Mouse (Mus musculus): Measurements from ENCODE around the gene Col28a1.

Col28a1 gene

GRCm38 (mm10) chr6:8118577-8118976 lies 73.8 kb downstream of the Col28a1 start:
- DNase-seq (ENCODE audit: low spot score), result no peak

- DNase-seq (ENCODE audit: low spot score), result no peak
Measured at GRCm38 (mm10) chr6:8105870-8106706, 86.3 kb downstream of the Col28a1 start.

GRCm38 (mm10) chr6:8101224-8101623 lies 91.2 kb downstream of the Col28a1 start:
- DNase-seq (ENCODE audit: low spot score), result no peak

- no peak for DNase-seq (ENCODE audit: low spot score)
Measured at GRCm38 (mm10) chr6:8095856-8096255, 96.6 kb downstream of the Col28a1 start.

DNA sequence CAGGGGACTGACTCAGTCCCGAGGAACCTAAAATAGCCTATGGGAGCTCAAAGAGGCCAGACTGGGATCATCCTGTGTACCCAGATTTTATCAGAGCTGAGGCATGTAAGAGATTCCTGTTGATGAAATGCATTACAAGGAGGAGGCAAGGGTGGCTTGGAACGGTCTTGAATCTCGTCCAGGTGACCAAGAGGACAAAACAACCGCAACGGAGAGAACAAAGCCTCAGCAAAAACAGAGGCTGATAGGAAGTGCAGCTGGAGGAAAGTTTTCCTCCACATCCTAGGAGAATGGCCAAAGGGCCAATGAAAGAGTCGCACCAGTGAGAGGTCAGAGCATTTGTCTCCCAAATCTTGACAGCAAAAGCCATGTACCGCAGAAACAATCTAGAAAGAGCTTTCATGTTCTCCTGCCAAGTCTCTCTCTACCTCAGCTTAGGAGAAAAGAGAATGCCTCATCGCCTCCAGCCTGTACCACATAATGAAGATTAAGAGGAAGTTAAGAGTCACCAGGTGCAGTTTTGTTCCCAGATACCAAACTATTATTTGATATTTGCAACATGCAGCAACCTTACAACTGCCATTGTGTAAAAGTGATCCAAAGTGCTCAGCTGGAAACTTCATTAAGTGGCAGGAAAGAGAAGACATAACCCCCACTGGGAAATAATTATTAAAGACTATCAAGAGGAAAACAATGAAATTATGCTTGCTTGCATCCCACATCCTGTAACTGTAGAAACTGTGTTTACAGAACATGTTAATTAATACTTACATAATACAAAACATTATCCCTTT lies 98.1 kb downstream of the Col28a1 start:
- DNase-seq (ENCODE audit: low spot score), result no peak

DNA sequence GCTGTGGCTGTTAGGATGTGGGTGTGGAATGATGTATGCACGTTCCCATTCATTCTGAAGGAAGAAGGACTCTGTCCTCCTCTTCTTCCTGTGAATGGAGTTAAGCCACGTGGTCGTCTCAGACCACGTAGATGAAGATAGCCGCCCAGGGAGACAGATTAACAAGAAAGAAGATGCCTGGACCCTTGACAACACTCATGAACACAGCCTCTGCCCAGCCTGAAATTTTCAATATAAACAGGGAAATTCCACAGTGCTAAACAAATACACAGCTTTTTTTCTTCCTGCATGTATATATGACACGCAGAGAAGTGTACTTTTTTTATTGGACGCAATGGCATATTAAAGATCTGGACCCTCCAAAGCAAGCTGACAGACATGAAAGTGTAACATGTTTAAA lies 98.9 kb downstream of the Col28a1 start:
- DNase-seq (ENCODE audit: low spot score), result no peak

- peak; percentile 20 for DNase-seq (ENCODE audit: low spot score)
Measured at GRCm38 (mm10) chr6:8086847-8087246, 105.6 kb downstream of the Col28a1 start.

- DNase-seq (ENCODE audit: low spot score), result no peak
Measured at GRCm38 (mm10) chr6:8084806-8085205, 107.6 kb downstream of the Col28a1 start.

GRCm38 (mm10) chr6:8083196-8083595 lies 109.2 kb downstream of the Col28a1 start:
- no peak for DNase-seq (ENCODE audit: low spot score)

GRCm38 (mm10) chr6:8077572-8078146 lies 114.8 kb downstream of the Col28a1 start:
- no peak for DNase-seq (ENCODE audit: low spot score)

DNA sequence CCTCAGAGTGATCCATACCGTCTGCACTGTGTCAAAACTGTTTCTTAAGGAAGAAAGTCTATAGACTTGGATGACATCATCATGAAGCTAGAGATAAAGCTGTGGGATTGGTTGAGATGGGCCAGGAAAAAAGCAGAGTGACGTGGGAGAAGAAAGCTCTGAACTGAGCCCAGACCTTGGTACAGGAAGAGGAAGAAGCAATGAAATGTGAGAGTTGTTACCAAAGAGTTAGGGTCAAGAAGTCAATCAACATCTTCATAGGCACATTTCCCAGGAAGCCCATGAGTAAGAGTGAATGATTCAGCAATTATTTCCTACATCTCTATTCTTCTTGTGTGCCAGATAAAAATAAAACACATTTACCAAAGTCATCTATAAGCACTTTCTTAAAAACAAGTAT lies 117.5 kb downstream of the Col28a1 start:
- DNase-seq (ENCODE audit: low spot score), result no peak

DNA sequence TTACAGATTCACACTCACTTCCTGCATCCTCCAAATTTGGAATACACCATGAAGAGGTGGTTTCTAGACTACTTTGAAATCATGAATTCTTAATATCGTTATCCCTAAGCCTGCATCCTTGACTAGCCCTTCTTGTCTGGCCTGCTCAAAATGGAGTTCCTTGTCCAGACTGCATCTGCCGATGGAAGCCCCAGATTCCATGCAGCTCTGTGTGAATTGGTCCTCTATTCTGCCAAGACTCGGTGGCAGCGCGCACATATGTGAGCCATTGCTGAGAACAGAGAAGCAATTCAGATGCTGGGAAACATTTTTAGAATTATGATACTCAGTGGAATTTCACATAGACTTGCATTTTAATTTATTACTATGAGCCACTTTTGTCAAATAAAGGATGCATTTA lies 123.4 kb downstream of the Col28a1 start:
- no peak for DNase-seq (ENCODE audit: low spot score)

DNA sequence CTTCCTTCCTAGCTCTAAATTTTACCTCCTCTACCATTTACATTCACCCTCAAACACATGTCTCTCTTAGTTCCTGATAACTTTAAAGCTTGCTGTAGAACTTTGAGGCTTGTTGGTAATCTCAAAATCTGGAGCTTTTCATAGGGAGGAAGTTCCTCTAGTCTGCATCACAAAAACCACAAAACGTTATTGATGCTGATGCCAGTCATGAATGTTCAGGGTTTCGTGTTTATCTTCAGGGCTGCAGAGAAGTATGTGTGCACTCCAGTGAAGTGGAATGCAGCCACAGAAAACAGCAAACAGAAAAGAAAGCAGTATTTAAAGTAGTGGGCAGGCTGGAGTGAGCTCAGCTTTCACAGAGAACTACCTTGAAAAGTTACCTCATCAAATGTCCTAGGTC lies 124.0 kb downstream of the Col28a1 start:
- no peak for DNase-seq (ENCODE audit: low spot score)

GRCm38 (mm10) chr6:8067124-8067523 lies 125.3 kb downstream of the Col28a1 start:
- DNase-seq (ENCODE audit: low spot score), result no peak

- no peak for DNase-seq (ENCODE audit: low spot score)
Measured at GRCm38 (mm10) chr6:8066208-8066607, 126.2 kb downstream of the Col28a1 start.

DNA sequence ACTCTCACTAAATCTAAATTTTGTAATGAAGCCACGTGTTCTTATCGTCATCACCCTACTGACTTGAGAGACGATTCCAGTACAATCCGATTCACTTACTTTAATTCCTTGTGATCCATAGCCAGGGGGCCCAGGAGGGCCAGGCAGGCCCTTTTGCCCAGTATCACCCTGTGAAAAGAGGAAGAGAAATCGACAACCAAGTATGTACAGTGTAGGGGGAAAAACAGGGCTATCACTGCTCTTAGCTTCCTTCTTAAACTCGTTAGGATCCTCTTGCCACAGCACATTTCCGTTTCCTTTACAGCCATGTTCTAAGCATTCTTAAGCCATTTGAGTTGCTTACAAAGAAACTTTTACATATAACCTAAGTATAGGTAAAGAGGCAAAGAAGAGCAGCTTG lies 133.2 kb downstream of the Col28a1 start:
- DNase-seq (ENCODE audit: low spot score), result no peak

GRCm38 (mm10) chr6:8048216-8048615 lies 144.2 kb downstream of the Col28a1 start:
- DNase-seq (ENCODE audit: low spot score), result no peak

DNA sequence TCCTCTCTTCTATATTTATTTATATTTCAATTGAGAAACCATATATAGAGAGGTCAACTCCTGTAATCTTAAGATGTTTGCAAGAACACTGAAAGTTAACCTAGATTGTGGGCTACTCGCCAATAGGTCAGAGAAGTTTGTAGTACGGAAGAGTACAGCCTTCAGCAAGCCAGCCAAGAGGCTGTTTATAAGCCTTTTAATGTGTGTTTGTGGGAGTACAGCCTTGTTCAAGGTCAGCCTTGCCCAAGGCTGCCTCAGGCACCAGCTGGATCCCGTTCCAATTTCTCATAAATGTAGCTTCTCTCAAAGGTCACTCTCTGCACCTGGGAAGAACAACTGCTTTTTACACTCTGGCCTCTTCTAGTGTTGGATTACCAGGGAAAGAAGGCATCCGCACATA lies 146.0 kb downstream of the Col28a1 start:
- DNase-seq (ENCODE audit: low spot score), result no peak

DNA sequence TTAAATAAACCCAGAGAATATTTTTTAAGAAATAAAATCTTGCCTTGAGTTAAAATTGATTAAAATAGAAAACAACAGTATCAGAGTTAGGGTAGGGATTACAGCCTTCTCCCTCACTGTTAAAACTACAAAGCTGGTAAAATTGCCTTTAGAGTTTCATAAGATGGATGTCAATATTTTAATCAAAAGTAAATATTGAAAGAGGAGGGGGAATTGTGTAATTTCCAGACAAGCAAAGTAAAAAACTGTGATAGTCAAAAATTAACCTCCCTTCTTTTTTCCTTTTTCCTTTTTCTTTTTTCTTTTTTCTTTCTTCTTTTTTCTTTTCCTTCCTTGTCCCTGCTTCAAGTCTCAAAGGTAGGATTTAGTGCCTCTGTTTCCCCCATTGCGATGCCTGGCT lies 146.6 kb downstream of the Col28a1 start:
- no peak for DNase-seq (ENCODE audit: low spot score)

DNA sequence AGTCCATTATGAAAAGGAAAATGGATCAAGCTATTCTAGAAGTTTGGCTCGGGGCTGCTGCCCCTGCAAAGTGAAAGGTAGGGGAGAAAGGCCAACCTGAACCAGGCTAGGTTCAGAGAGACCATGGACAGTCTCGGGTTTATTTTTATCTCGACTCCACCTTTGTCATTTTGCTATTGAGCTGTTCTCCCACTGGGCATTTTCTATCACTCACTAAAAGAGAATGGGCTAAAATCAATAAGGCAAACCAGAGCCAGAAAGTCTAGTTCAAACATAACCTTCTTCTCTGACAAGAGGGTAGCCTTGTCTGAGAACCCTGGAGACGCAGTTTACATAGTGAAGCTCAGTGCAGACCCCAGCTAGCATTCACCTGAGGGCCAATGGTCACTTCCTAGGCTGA lies 163.7 kb downstream of the Col28a1 start:
- DNase-seq (ENCODE audit: low spot score), result no peak

DNA sequence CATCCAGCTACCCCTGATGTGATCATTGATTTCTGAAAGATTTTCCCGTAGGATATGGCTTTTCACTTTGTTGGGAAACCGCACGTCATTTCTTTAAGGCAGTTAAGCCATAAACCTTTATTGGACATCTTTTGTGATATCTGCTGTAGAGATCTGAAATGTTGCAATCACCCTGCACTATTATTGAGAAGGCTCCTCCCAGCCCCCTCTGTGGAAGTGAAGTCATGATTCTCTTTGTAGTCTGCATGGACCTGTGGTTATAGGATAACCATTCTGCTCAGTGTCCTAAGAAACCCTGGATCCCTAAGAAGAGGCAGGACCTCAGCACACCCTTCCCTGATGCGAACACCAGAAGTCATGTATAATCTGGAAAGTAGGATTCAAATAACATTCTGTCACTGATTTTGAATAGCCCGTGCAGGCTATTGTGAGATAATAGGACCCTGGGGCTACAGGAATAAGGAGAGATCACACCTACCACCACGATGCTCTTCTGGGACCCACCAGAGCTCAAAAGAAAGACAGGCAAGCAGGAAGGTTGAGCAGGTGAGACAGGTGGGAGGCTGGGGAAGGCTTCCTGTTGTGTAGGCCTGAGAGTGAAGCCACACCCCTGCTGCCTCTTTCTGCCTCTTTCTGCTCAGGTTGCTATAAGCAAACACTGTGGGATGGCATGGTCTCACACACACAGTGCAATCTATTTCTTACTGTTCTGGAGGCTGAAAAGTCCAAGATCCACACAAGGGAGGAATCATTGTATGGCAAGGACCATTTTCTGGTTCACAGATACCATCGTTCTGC lies 166.9 kb downstream of the Col28a1 start:
- no peak for DNase-seq (ENCODE audit: low spot score)

DNA sequence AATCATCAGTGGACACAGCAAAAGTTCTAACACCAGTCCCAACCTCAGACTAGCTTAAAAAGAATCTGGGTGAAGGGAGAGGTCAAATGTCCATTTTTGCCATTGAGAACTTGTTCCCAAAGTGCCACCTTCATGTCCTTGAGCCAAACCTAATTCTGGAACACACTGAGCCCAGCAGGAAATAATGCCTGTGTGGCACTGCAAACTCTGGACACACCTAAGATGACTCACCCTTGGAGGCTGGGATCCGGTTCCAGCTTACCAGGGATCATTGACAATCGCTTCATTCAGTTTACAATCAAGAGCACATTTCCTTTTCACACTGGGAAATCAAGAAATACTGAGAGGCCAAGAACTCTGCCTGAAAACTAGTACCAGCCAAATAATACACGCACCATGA lies 168.9 kb downstream of the Col28a1 start:
- no peak for DNase-seq (ENCODE audit: low spot score)
